Mouse (Mus musculus) forebrain, embryonic 12.5 days (tissue): Measurements from ENCODE around the gene Cfap77. TPM values are rescaled to one million over a fixed set of nuclear protein-coding genes. Genes with fewer than 3 reads are reported as not detected.

ENCODE experiments used
- ATAC-seq: fragments of 200-750 bp; cut with Nextera tagmentation; 2 replicates; pipeline ENCODE4 v1.8.0; 2017; ENCODE audit warnings: moderate TSS enrichment; ENCODE audit not compliant: low FRiP score
- H3K27ac ChIP-seq: fragments of 300-500 bp; sonication (generic); 2 replicates; pipeline ENCODE4 v1.5.1; 2016; ENCODE audit warnings: mild to moderate bottlenecking
- H3K27me3 ChIP-seq: fragments of 300-500 bp; sonication (generic); 2 replicates; pipeline ENCODE4 v1.6.1; 2016; ENCODE audit warnings: mild to moderate bottlenecking
- H3K36me3 ChIP-seq: fragments of 300-500 bp; sonication (generic); replicated peaks from 2 replicates; pipeline ENCODE4 v1.6.1; 2016; ENCODE audit warnings: mild to moderate bottlenecking
- H3K4me1 ChIP-seq: fragments of 300-500 bp; sonication (generic); 2 replicates; pipeline ENCODE4 v1.6.1; 2016
- H3K4me2 ChIP-seq: fragments of 300-500 bp; sonication (generic); 2 replicates; pipeline ENCODE4 v1.6.1; 2016; ENCODE audit warnings: mild to moderate bottlenecking, moderate library complexity
- H3K4me3 ChIP-seq: fragments of 300-500 bp; sonication (generic); replicated peaks from 2 replicates; pipeline ENCODE4 v1.5.1; 2016; ENCODE audit warnings: mild to moderate bottlenecking
- H3K9ac ChIP-seq: fragments of 300-500 bp; sonication (generic); 2 replicates; pipeline ENCODE4 v1.6.1; 2016; ENCODE audit warnings: mild to moderate bottlenecking
- H3K9me3 ChIP-seq: fragments of 300-500 bp; sonication (generic); 2 replicates; pipeline ENCODE4 v1.6.1; 2016
- WGBS: fragments of 180-500 bp; shearing (Covaris S2); methylation state at CpG from one replicate; pipeline ENCODE4 v1.1.7; 2016; 5-methylcytosine and 5-hydroxymethylcytosine counted together
- polyA plus RNA-seq: library from polyadenylated mRNA; unstranded; fragments of >200 nt; fragmentation: Nextera tagmentation; extraction: Ambion mirVana; gene quantifications from 2 replicates; pipeline ENCODE4 v1.2.1, GENCODE M21; 2016

The Cfap77 gene
- polyA plus RNA-seq, 1 experiment from 2014 or later = 0.26 TPM

GRCm38 (mm10) chr2:28978461-28978860 is 76.4 kb downstream of the Cfap77 start:
- H3K4me2 ChIP-seq = no peak overlapping the region
- WGBS = 53% methylated on average over 4 of the region's 4 CpGs
- ATAC-seq = peak; percentile 20; the same call in 1 of the 2 replicates

GRCm38 (mm10) chr2:28976635-28977034 is 78.2 kb downstream of the Cfap77 start:
- Histone ChIP-seq H3K27ac (no peak overlapping the region), H3K9ac (no peak overlapping the region), H3K4me1 (peaks cover 40% of the 10 kb centered on the region), H3K4me2 (no peak overlapping the region), H3K36me3 (no peaks in the 10 kb centered on the region), H3K4me3 (no peak overlapping the region), H3K9me3 (no peaks in the 10 kb centered on the region), H3K27me3 (peaks cover 95% of the 10 kb centered on the region)
- ATAC-seq = peak; percentile 68; the same call in 1 of the 2 replicates
- 7% methylated on average over 7 of the region's 7 CpGs for WGBS

More at GRCm38 (mm10) chr2:28978461-28978860, 76.4 kb downstream of the Cfap77 start:
- Histone ChIP-seq H3K27ac (no peak overlapping the region), H3K4me3 (no peak overlapping the region), H3K36me3 (no peaks in the 10 kb centered on the region), H3K27me3 (peaks cover 97% of the 10 kb centered on the region), H3K9ac (no peak overlapping the region), H3K9me3 (no peaks in the 10 kb centered on the region), H3K4me1 (peaks cover 38% of the 10 kb centered on the region)

GRCm38 (mm10) chr2:28975604-28976003 is 79.3 kb downstream of the Cfap77 start:
- Histone ChIP-seq H3K36me3 (no peaks in the 10 kb centered on the region), H3K27me3 (peaks cover 94% of the 10 kb centered on the region), H3K9me3 (no peaks in the 10 kb centered on the region), H3K4me2 (no peak overlapping the region), H3K9ac (no peak overlapping the region), H3K27ac (no peak overlapping the region), H3K4me1 (peaks cover 38% of the 10 kb centered on the region), H3K4me3 (no peak overlapping the region)
- no peak for ATAC-seq
- 77% methylated on average over 5 of the region's 5 CpGs for WGBS

GRCm38 (mm10) chr2:28974520-28974919 is 80.3 kb downstream of the Cfap77 start:
- Histone ChIP-seq H3K9me3 (no peaks in the 10 kb centered on the region), H3K9ac (no peak overlapping the region), H3K4me3 (no peak overlapping the region), H3K27me3 (peaks cover 95% of the 10 kb centered on the region), H3K4me1 (peaks cover 40% of the 10 kb centered on the region), H3K27ac (no peak overlapping the region), H3K4me2 (no peak overlapping the region; the same call in 1 of the 2 replicates), H3K36me3 (no peaks in the 10 kb centered on the region)
- no peak for ATAC-seq
- WGBS = 34% methylated on average over 6 of the region's 6 CpGs

GRCm38 (mm10) chr2:28973832-28974450 is 80.9 kb downstream of the Cfap77 start:
- Histone ChIP-seq H3K4me1 (peaks cover 40% of the 10 kb centered on the region), H3K27ac (no peak overlapping the region), H3K4me2 (no peak overlapping the region), H3K9ac (no peak overlapping the region), H3K36me3 (no peaks in the 10 kb centered on the region), H3K4me3 (no peak overlapping the region), H3K9me3 (no peaks in the 10 kb centered on the region), H3K27me3 (peaks cover 95% of the 10 kb centered on the region)
- ATAC-seq = 0 out of 2 replicates have a peak, but pooled peaks have one; percentile 44
- 30% methylated on average over 15 of the region's 15 CpGs for WGBS

- WGBS = 58% methylated on average over 14 of the region's 14 CpGs
- H3K4me2 ChIP-seq = no peak overlapping the region
- H3K27ac ChIP-seq = no peak overlapping the region
- no peak for ATAC-seq
- H3K36me3 ChIP-seq = no peaks in the 10 kb centered on the region
- H3K9ac ChIP-seq = no peak overlapping the region
- H3K27me3 ChIP-seq = peaks cover 92% of the 10 kb centered on the region
- H3K4me3 ChIP-seq = no peak overlapping the region
- H3K9me3 ChIP-seq = no peaks in the 10 kb centered on the region
- peaks cover 57% of the 10 kb centered on the region for H3K4me1 ChIP-seq
Measured at GRCm38 (mm10) chr2:28970424-28970823, 84.4 kb downstream of the Cfap77 start.

- Histone ChIP-seq H3K9me3 (no peaks in the 10 kb centered on the region), H3K4me2 (no peak overlapping the region), H3K9ac (no peak overlapping the region), H3K27me3 (peaks cover 85% of the 10 kb centered on the region), H3K4me1 (peaks cover 36% of the 10 kb centered on the region), H3K4me3 (no peak overlapping the region), H3K27ac (no peak overlapping the region), H3K36me3 (no peaks in the 10 kb centered on the region)
- ATAC-seq = no peak
- WGBS = 88% methylated on average over 1 of the region's 1 CpGs
Measured at GRCm38 (mm10) chr2:28968278-28968677, 86.6 kb downstream of the Cfap77 start.

- peak overlapping the region; percentile 13; the same call in 1 of the 2 replicates for H3K4me2 ChIP-seq
Measured at GRCm38 (mm10) chr2:28966151-28966795, 88.6 kb downstream of the Cfap77 start.

GRCm38 (mm10) chr2:28963565-28963964 is 91.3 kb downstream of the Cfap77 start:
- no peak overlapping the region for H3K4me3 ChIP-seq
- peaks cover 61% of the 10 kb centered on the region for H3K27me3 ChIP-seq
- no peak overlapping the region for H3K9ac ChIP-seq
- no peak for ATAC-seq
- no peak overlapping the region for H3K27ac ChIP-seq
- WGBS = 89% methylated on average over 6 of the region's 6 CpGs
- H3K36me3 ChIP-seq = no peaks in the 10 kb centered on the region
- peaks cover 26% of the 10 kb centered on the region for H3K4me1 ChIP-seq
- H3K9me3 ChIP-seq = no peaks in the 10 kb centered on the region
- no peak overlapping the region for H3K4me2 ChIP-seq

More at GRCm38 (mm10) chr2:28966151-28966795, 88.6 kb downstream of the Cfap77 start:
- Histone ChIP-seq H3K4me1 (peaks cover 36% of the 10 kb centered on the region), H3K27ac (0 out of 2 replicates have a peak overlapping the region, but pooled peaks have one; percentile 32), H3K36me3 (no peaks in the 10 kb centered on the region), H3K9me3 (no peaks in the 10 kb centered on the region), H3K9ac (0 out of 2 replicates have a peak overlapping the region, but pooled peaks have one; percentile 21), H3K4me3 (no peak overlapping the region), H3K27me3 (peaks cover 69% of the 10 kb centered on the region)
- no peak for ATAC-seq
- WGBS = 41% methylated on average over 14 of the region's 14 CpGs

- no peak for ATAC-seq
- Histone ChIP-seq H3K4me2 (no peak overlapping the region), H3K4me3 (no peak overlapping the region), H3K36me3 (no peaks in the 10 kb centered on the region), H3K27me3 (peaks cover 49% of the 10 kb centered on the region), H3K9me3 (no peaks in the 10 kb centered on the region), H3K9ac (no peak overlapping the region), H3K4me1 (peaks cover 12% of the 10 kb centered on the region), H3K27ac (no peak overlapping the region)
- WGBS = 68% methylated on average over 5 of the region's 5 CpGs
Measured at GRCm38 (mm10) chr2:28961636-28962035, 93.2 kb downstream of the Cfap77 start.

GRCm38 (mm10) chr2:28961024-28961585 is 93.8 kb downstream of the Cfap77 start:
- Histone ChIP-seq H3K27me3 (peaks cover 47% of the 10 kb centered on the region), H3K36me3 (no peaks in the 10 kb centered on the region), H3K9ac (no peak overlapping the region), H3K4me1 (peaks cover 7% of the 10 kb centered on the region), H3K4me3 (no peak overlapping the region), H3K27ac (no peak overlapping the region), H3K4me2 (no peak overlapping the region), H3K9me3 (no peaks in the 10 kb centered on the region)
- no peak for ATAC-seq
- 93% methylated on average over 15 of the region's 15 CpGs for WGBS

- Histone ChIP-seq H3K4me2 (no peak overlapping the region), H3K9me3 (no peaks in the 10 kb centered on the region), H3K27me3 (peaks cover 44% of the 10 kb centered on the region), H3K9ac (no peak overlapping the region), H3K4me1 (no peaks in the 10 kb centered on the region), H3K36me3 (no peaks in the 10 kb centered on the region), H3K27ac (no peak overlapping the region), H3K4me3 (no peak overlapping the region)
- WGBS = 83% methylated on average over 4 of the region's 4 CpGs
- no peak for ATAC-seq
Measured at GRCm38 (mm10) chr2:28956874-28957273, 98.0 kb downstream of the Cfap77 start.
